Mouse (Mus musculus): ENCODE data around the gene Tom1. TPM values are rescaled to one million over a fixed set of nuclear protein-coding genes. Genes with fewer than 3 reads are reported as not detected.

Tom1 gene
- polyA plus RNA-seq, 1 experiment from 2014 or later: 26.3 TPM

- ATAC-seq (replicated peaks; ENCODE audit: insufficient number of reproducible peaks, low FRiP score, low TSS enrichment, low read depth) (peak; percentile 94), DNase-seq (ENCODE audit: low spot score) (peak; percentile 96)
- H3K4me2 ChIP-seq (ENCODE audit: low read depth, low read length): peak overlapping the region; percentile 32
- no peaks in the 10 kb centered on the region for H3K36me3 ChIP-seq (replicated peaks; ENCODE audit: control insufficient read depth, insufficient read depth, low read depth, low read length)
- no peaks in the 10 kb centered on the region for H3K4me1 ChIP-seq (ENCODE audit: control insufficient read depth, insufficient read depth, low read length)
- 5% methylated on average over 17 of the region's 17 CpGs for WGBS
- H3K27ac ChIP-seq (replicated peaks; ENCODE audit: low read depth, low read length): no peak overlapping the region
- no peaks in the 10 kb centered on the region for H3K27me3 ChIP-seq (ENCODE audit: control insufficient read depth, insufficient read depth, low read length)
- H3K9me3 ChIP-seq (replicated peaks; ENCODE audit: control insufficient read depth, low read length): no peaks in the 10 kb centered on the region
- no peak overlapping the region for H3K4me3 ChIP-seq (ENCODE audit: low read depth, low read length)
- H3K9ac ChIP-seq (replicated peaks; ENCODE audit: low read length): no peak overlapping the region
Measured at GRCm38 (mm10) chr8:75083846-75084245, 50.3 kb downstream of the Tom1 start.

GRCm38 (mm10) chr8:75084382-75085064 lies 51.0 kb downstream of the Tom1 start:
- no peak overlapping the region for H3K4me2 ChIP-seq (ENCODE audit: low read depth, low read length)
- H3K9ac ChIP-seq (replicated peaks; ENCODE audit: low read length): no peak overlapping the region
- no peaks in the 10 kb centered on the region for H3K4me1 ChIP-seq (ENCODE audit: control insufficient read depth, insufficient read depth, low read length)
- H3K27me3 ChIP-seq (ENCODE audit: control insufficient read depth, insufficient read depth, low read length): no peaks in the 10 kb centered on the region
- no peak overlapping the region for H3K27ac ChIP-seq (replicated peaks; ENCODE audit: low read depth, low read length)
- H3K9me3 ChIP-seq (replicated peaks; ENCODE audit: control insufficient read depth, low read length): no peaks in the 10 kb centered on the region
- no peak overlapping the region for H3K4me3 ChIP-seq (ENCODE audit: low read depth, low read length)
- H3K36me3 ChIP-seq (replicated peaks; ENCODE audit: control insufficient read depth, insufficient read depth, low read depth, low read length): no peaks in the 10 kb centered on the region
- 83% methylated on average over 3 of the region's 3 CpGs for WGBS
- no peak for ATAC-seq (replicated peaks; ENCODE audit: insufficient number of reproducible peaks, low FRiP score, low TSS enrichment, low read depth)
- DNase-seq (ENCODE audit: low spot score): no peak

- H3K4me3 ChIP-seq (ENCODE audit: low read depth, low read length): no peak overlapping the region
- no peak overlapping the region for H3K9ac ChIP-seq (replicated peaks; ENCODE audit: low read length)
- H3K4me1 ChIP-seq (ENCODE audit: control insufficient read depth, insufficient read depth, low read length): no peaks in the 10 kb centered on the region
- no peak for DNase-seq (ENCODE audit: low spot score)
- no peak for ATAC-seq (replicated peaks; ENCODE audit: insufficient number of reproducible peaks, low FRiP score, low TSS enrichment, low read depth)
- H3K4me2 ChIP-seq (ENCODE audit: low read depth, low read length): no peak overlapping the region
- no peaks in the 10 kb centered on the region for H3K27me3 ChIP-seq (ENCODE audit: control insufficient read depth, insufficient read depth, low read length)
- no peak overlapping the region for H3K27ac ChIP-seq (replicated peaks; ENCODE audit: low read depth, low read length)
- WGBS: 91% methylated on average over 2 of the region's 2 CpGs
- H3K36me3 ChIP-seq (replicated peaks; ENCODE audit: control insufficient read depth, insufficient read depth, low read depth, low read length): no peaks in the 10 kb centered on the region
- H3K9me3 ChIP-seq (replicated peaks; ENCODE audit: control insufficient read depth, low read length): no peaks in the 10 kb centered on the region
Measured at GRCm38 (mm10) chr8:75086002-75086401, 52.5 kb downstream of the Tom1 start.

GRCm38 (mm10) chr8:75087127-75087526 lies 53.6 kb downstream of the Tom1 start:
- ATAC-seq (replicated peaks; ENCODE audit: insufficient number of reproducible peaks, low FRiP score, low TSS enrichment, low read depth) (no peak), DNase-seq (ENCODE audit: low spot score) (no peak)
- H3K36me3 ChIP-seq (replicated peaks; ENCODE audit: control insufficient read depth, insufficient read depth, low read depth, low read length): no peaks in the 10 kb centered on the region
- no peaks in the 10 kb centered on the region for H3K27me3 ChIP-seq (ENCODE audit: control insufficient read depth, insufficient read depth, low read length)
- H3K4me1 ChIP-seq (ENCODE audit: control insufficient read depth, insufficient read depth, low read length): no peaks in the 10 kb centered on the region
- H3K9me3 ChIP-seq (replicated peaks; ENCODE audit: control insufficient read depth, low read length): no peaks in the 10 kb centered on the region
- no peak overlapping the region for H3K9ac ChIP-seq (replicated peaks; ENCODE audit: low read length)
- H3K4me3 ChIP-seq (ENCODE audit: low read depth, low read length): no peak overlapping the region
- no peak overlapping the region for H3K4me2 ChIP-seq (ENCODE audit: low read depth, low read length)
- no peak overlapping the region for H3K27ac ChIP-seq (replicated peaks; ENCODE audit: low read depth, low read length)

GRCm38 (mm10) chr8:75088989-75089881 lies 55.7 kb downstream of the Tom1 start:
- H3K9me3 ChIP-seq (replicated peaks; ENCODE audit: control insufficient read depth, low read length): no peaks in the 10 kb centered on the region
- peak overlapping the region; percentile 48 for H3K9ac ChIP-seq (replicated peaks; ENCODE audit: low read length)
- no peaks in the 10 kb centered on the region for H3K4me1 ChIP-seq (ENCODE audit: control insufficient read depth, insufficient read depth, low read length)
- no peak overlapping the region for H3K4me3 ChIP-seq (ENCODE audit: low read depth, low read length)
- H3K36me3 ChIP-seq (replicated peaks; ENCODE audit: control insufficient read depth, insufficient read depth, low read depth, low read length): no peaks in the 10 kb centered on the region
- no peak overlapping the region for H3K27ac ChIP-seq (replicated peaks; ENCODE audit: low read depth, low read length)
- ATAC-seq (replicated peaks; ENCODE audit: insufficient number of reproducible peaks, low FRiP score, low TSS enrichment, low read depth) (no peak), DNase-seq (ENCODE audit: low spot score) (peak; percentile 90)
- H3K27me3 ChIP-seq (ENCODE audit: control insufficient read depth, insufficient read depth, low read length): no peaks in the 10 kb centered on the region
- 31% methylated on average over 6 of the region's 6 CpGs for WGBS
- 0 out of 2 replicates have a peak overlapping the region, but pooled peaks have one; percentile 8 for H3K4me2 ChIP-seq (ENCODE audit: low read depth, low read length)

GRCm38 (mm10) chr8:75090781-75091365 lies 57.4 kb downstream of the Tom1 start:
- no peak for ATAC-seq (replicated peaks; ENCODE audit: insufficient number of reproducible peaks, low FRiP score, low TSS enrichment, low read depth)
- no peak overlapping the region for H3K4me2 ChIP-seq (ENCODE audit: low read depth, low read length)
- no peak overlapping the region for H3K27ac ChIP-seq (replicated peaks; ENCODE audit: low read depth, low read length)
- H3K27me3 ChIP-seq (ENCODE audit: control insufficient read depth, insufficient read depth, low read length): no peaks in the 10 kb centered on the region
- H3K4me3 ChIP-seq (ENCODE audit: low read depth, low read length): no peak overlapping the region
- no peaks in the 10 kb centered on the region for H3K4me1 ChIP-seq (ENCODE audit: control insufficient read depth, insufficient read depth, low read length)
- H3K36me3 ChIP-seq (replicated peaks; ENCODE audit: control insufficient read depth, insufficient read depth, low read depth, low read length): no peaks in the 10 kb centered on the region
- no peak overlapping the region for H3K9ac ChIP-seq (replicated peaks; ENCODE audit: low read length)
- H3K9me3 ChIP-seq (replicated peaks; ENCODE audit: control insufficient read depth, low read length): no peaks in the 10 kb centered on the region
- WGBS: 86% methylated on average over 4 of the region's 4 CpGs
- DNase-seq (ENCODE audit: low spot score): no peak

- Histone ChIP-seq H3K9me3 (replicated peaks; ENCODE audit: control insufficient read depth, low read length) (no peaks in the 10 kb centered on the region), H3K36me3 (replicated peaks; ENCODE audit: control insufficient read depth, insufficient read depth, low read depth, low read length) (no peaks in the 10 kb centered on the region), H3K9ac (replicated peaks; ENCODE audit: low read length) (peak within 1 kb of the TSS; percentile 76), H3K27me3 (ENCODE audit: control insufficient read depth, insufficient read depth, low read length) (no peaks in the 10 kb centered on the region), H3K27ac (replicated peaks; ENCODE audit: low read depth, low read length) (no peak within 1 kb of the TSS), H3K4me2 (ENCODE audit: low read depth, low read length) (peak within 1 kb of the TSS; percentile 86), H3K4me3 (ENCODE audit: low read depth, low read length) (peak within 1 kb of the TSS; percentile 60), H3K4me1 (ENCODE audit: control insufficient read depth, insufficient read depth, low read length) (no peaks in the 10 kb centered on the region)
- ATAC-seq (replicated peaks; ENCODE audit: insufficient number of reproducible peaks, low FRiP score, low TSS enrichment, low read depth): peak; percentile 88
- DNase-seq (ENCODE audit: low spot score): peak; percentile 93
- under 1% methylated on average over 36 of the region's 36 CpGs for whole genome bisulfite sequencing
Measured at GRCm38 (mm10) chr8:75093399-75094156, 60.1 kb downstream of the Tom1 start, which contains the start of gene Hmox1. Gene Hmox1 (plus strand): TSS chr8:75093621.
